14 mouse cellular contexts compared by ENCODE assay signal in genomic region chr11:103399986-103400385, GRCm38 (mm10). TPM values are rescaled to one million over a fixed set of nuclear protein-coding genes. Genes with fewer than 3 reads are reported as not detected.
DNase-seq lines count a peak whose midpoint lies in the region; ATAC-seq and TF ChIP-seq lines count a peak whose summit lies in the region.
"Had no signal": no experiment of that assay in that cellular context is flagged by ENCODE, and none has a peak within 500 bp of the region (broad histone marks: within the 10 kb centered on the region; RNA-seq: fewer than 3 reads in every experiment).

No protein-coding gene starts in this region.

- H3K4me3 ChIP-seq in lung, adult 2 months (replicated peaks; ENCODE audit: extremely low read depth, low read depth, low read length), result no peak overlapping the region
- no peak overlapping the region for H3K4me3 ChIP-seq in hindbrain, embryonic 16.5 days (ENCODE audit: low read length)
- H3K4me3 ChIP-seq: left cerebral cortex, adult 2 months; megakaryocyte, embryonic 14.5 days; stomach, embryonic 15.5 days had no signal

- no peak overlapping the region for H3K9ac ChIP-seq in hindbrain, embryonic 16.5 days (ENCODE audit: low read depth, low read length)
- H3K9ac ChIP-seq: stomach, embryonic 15.5 days had no signal

- no peaks in the 10 kb centered on the region for H3K27me3 ChIP-seq in Patski
- H3K27me3 ChIP-seq in hindbrain, embryonic 16.5 days (replicated peaks; ENCODE audit: control insufficient read depth, insufficient read depth, low read length), result no peaks in the 10 kb centered on the region
- H3K27me3 ChIP-seq: megakaryocyte, embryonic 14.5 days; stomach, embryonic 15.5 days had no signal

- H3K9me3 ChIP-seq in hindbrain, embryonic 16.5 days (ENCODE audit: control insufficient read depth, low read length), result no peaks in the 10 kb centered on the region
- H3K9me3 ChIP-seq: megakaryocyte, embryonic 14.5 days; stomach, embryonic 15.5 days had no signal

- H3K36me3 ChIP-seq in hindbrain, embryonic 16.5 days (ENCODE audit: control insufficient read depth, insufficient read depth, low read length), result peaks cover 22% of the 10 kb centered on the region

- H3K27ac ChIP-seq in hindbrain, embryonic 16.5 days (ENCODE audit: low read depth, low read length), result no peak overlapping the region
- H3K27ac ChIP-seq: left cerebral cortex, adult 2 months; stomach, embryonic 15.5 days had no signal

- peak; percentile 54 to 71 for DNase-seq in lung, adult 18-20 months
- no peak for DNase-seq in lung, adult 2 months
- DNase-seq in Patski (ENCODE audit: low read depth, low spot score), result peak; percentile 57
- DNase-seq in fat pad, adult 2 months (ENCODE audit: extremely low read depth, low read depth, low spot score), result peak; percentile 63
- no peak for DNase-seq in left cerebral cortex, adult 8-10 months (ENCODE audit: low spot score in 2 of 2)
- no peak for DNase-seq in embryo, embryonic 11 days
- DNase-seq: cerebellum, postnatal 14 days; kidney, adult 8-10 months had no signal

- WGBS in lung, adult 2 months, result 68% methylated on average over 4 of the region's 4 CpGs
- WGBS in hindbrain, embryonic 16.5 days, result 95% methylated on average over 4 of the region's 4 CpGs

- no peak for TF ChIP-seq CTCF in lung, adult 2 months (IDR thresholded peaks at IDR 0.05; ENCODE audit: insufficient read depth, low read length)
- TF ChIP-seq CTCF in Patski (IDR thresholded peaks at IDR 0.05), result no peak

- no peak for TF ChIP-seq POLR2A in lung, adult 2 months (IDR thresholded peaks at IDR 0.05; ENCODE audit: borderline replicate concordance, extremely low read depth, low read depth, low read length)

- in situ Hi-C loops in Patski (cut with MboI; ENCODE audit: low pct_unique_long_range_greater_than_20kb), result loop anchor here (5.0 kb wide), 1 partner anchor 63 kb away; no protein-coding TSS in a partner anchor

- CTCF ChIA-PET in Patski (lab: Charles Lee), result no interaction called here

- POLR2A ChIA-PET in Patski (lab: Charles Lee), result interaction anchor here (0.7 to 1.0 kb wide), 2 partner anchors 13 to 259 kb away, joined by 3 to 4 read pairs; partner anchors contain the start of gene Plekhm1

- ATAC-seq in Patski, result peak; percentile 33
- ATAC-seq in monocyte, adult 5-6 weeks (replicated peaks; ENCODE audit: insufficient number of reproducible peaks, low FRiP score, low TSS enrichment, poor library complexity, severe bottlenecking), result peak; percentile 89
- ATAC-seq in hindbrain, embryonic 16.5 days, result no peak
- ATAC-seq: CD4-positive, CD25-positive, alpha-beta regulatory T cell, adult 4 months had no signal

- H3K4me2 ChIP-seq in hindbrain, embryonic 16.5 days (ENCODE audit: low read length), result no peak overlapping the region
- H3K4me2 ChIP-seq: stomach, embryonic 15.5 days had no signal

- H3K4me1 ChIP-seq in lung, adult 2 months (ENCODE audit: control insufficient read depth, insufficient read depth, low read length), result no peaks in the 10 kb centered on the region; the same call in none of the 2 replicates
- H3K4me1 ChIP-seq in hindbrain, embryonic 16.5 days (ENCODE audit: control insufficient read depth, insufficient read depth, low read depth, low read length), result no peaks in the 10 kb centered on the region
- H3K4me1 ChIP-seq: stomach, embryonic 15.5 days had no signal

RNA-seq across cellular contexts. Expression of gene Plekhm1, which starts 12.5 kb away (rescaled TPM):
- 23.9 and 28.0 TPM in 2 replicates for polyA plus RNA-seq in lung, adult 2 months (2012; rRNA removed)
- polyA plus RNA-seq in Patski (2021), result 33.5 TPM
- 8.9 to 19.9 TPM (median 12.6 TPM) in 3 replicates for total RNA-seq in monocyte, adult 5-6 weeks (2017)
- total RNA-seq in left cerebral cortex, adult 8-10 months (2022), result 10 to 100 TPM; 17.4 to 18.2 (median 18.0) TPM
- 7.2 and 9.6 TPM in 2 replicates for polyA plus RNA-seq in hindbrain, embryonic 16.5 days (2015; fragmentation: Nextera tagmentation; extraction: Ambion mirVana)

RNA-seq across cellular contexts. Expression of gene Arhgap27, which starts 36.5 kb away (rescaled TPM):
- 71.4 and 83.7 TPM in 2 replicates for polyA plus RNA-seq in lung, adult 2 months (2012; rRNA removed)
- 11.9 TPM for polyA plus RNA-seq in Patski (2021)
- 59.2 to 68.0 TPM (median 67.2 TPM) in 3 replicates for total RNA-seq in monocyte, adult 5-6 weeks (2017)
- 10 to 100 TPM; 17.6 to 21.1 (median 19.1) TPM for total RNA-seq in left cerebral cortex, adult 8-10 months (2022)
- 4.8 and 5.6 TPM in 2 replicates for polyA plus RNA-seq in hindbrain, embryonic 16.5 days (2015; fragmentation: Nextera tagmentation; extraction: Ambion mirVana)

Comparison
In these comparisons a context has a peak if more than half of its experiments do, and no peak if none do; other contexts are left out.
1. DNase-seq: peak in lung, adult 18-20 months (2 of 2), Patski (single experiment) and fat pad, adult 2 months (single experiment); none in lung, adult 2 months (single experiment), left cerebral cortex, adult 8-10 months (0 of 2) and embryo, embryonic 11 days (single experiment).